Mouse (Mus musculus) layer of hippocampus, adult 9-10 months (tissue): Measurements from ENCODE around the gene Mthfsl.
"Not testable (repeated sequence)": the region's sequence is repeated elsewhere in the genome, so short reads cannot be mapped to it uniquely, and the experiment has no call there.

Experiments
- DNase-seq: peaks from one replicate; pipeline ENCODE4 v3.0.0; 2022; ENCODE audit warnings: low spot score

Mthfsl gene

DNA sequence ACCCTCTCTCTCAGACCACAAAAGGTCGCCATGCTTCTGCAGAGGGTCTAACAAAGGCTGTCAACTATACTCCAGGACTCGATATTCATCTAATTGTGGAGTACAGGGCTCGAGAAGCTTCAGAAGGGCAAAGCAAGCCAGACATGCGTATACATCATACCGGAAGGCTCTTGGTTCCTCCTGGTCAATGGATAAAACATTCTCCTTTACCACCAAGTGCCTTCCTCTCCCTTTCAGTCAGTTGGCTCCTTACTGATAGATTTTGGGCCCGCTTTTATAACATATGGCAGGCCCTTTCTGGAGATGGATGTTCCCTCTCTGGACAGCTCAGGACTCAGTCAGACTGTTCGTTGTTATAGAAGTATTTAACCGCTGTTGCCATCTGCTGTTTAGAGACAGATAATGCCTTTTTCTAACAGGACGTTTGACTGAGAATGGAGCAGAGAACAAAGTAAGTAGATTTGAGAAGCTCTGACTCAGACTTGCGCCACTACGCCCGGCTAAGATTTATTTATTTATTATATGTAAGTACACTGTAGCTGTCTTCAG is at the start of gene Mthfsl:
Mthfsl (minus strand) TSS at position 308 of the 549 bp plus-strand sequence.
- DNase-seq, result peak; percentile 64

DNA sequence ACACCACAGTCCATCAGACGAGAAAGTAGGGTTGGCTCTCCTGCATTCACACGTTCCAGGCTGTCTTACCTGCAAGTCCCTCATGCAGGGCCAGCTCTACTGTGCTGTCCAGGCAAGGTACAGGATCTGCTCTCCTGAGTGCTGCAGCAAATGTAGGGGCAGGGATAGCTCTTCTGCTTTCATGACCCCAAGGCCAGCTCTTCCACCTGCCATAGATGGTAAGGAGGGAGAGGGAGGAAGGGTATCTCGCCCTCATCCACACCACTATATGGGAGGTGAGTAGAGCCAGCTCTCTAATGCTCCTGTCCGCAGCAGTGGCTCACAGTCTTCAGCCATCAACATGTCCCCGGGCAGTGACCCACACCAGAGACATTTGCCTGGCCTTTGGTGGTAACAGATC is 49.4 kb upstream of the Mthfsl start:
- DNase-seq, result not testable (repeated sequence)

- DNase-seq, result peak; percentile 40
These were observed 26.6 kb upstream of the Mthfsl start for GRCm38 (mm10) chr9:88746687-88747086.

GRCm38 (mm10) chr9:88746046-88746445 is 25.9 kb upstream of the Mthfsl start:
- DNase-seq, result not testable (repeated sequence)

- not testable (repeated sequence) for DNase-seq
These were observed 15.2 kb upstream of the Mthfsl start for GRCm38 (mm10) chr9:88735289-88735688.

GRCm38 (mm10) chr9:88733182-88733581 is 13.1 kb upstream of the Mthfsl start:
- DNase-seq, result not testable (repeated sequence)

GRCm38 (mm10) chr9:88732334-88732733 is 12.2 kb upstream of the Mthfsl start:
- not testable (repeated sequence) for DNase-seq

DNA sequence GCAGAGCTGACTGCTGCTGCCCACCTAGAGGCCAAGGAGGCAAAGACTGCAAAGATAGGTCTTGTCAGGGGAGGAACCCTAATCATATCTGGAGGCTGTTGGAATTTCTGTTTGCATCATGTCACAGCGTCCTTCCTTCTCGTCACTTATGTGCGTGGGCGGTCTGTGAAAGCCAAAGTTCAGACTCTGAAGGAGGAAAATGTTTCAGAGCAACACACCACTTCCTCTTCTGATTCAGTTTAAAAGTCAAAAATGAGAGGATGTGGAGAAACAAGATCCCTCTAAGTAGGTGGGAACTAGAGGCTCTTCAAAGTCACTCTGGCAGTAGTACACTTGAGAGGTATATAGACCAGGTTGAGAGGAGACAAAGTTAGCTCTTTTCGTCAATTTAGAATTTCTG is 11.6 kb upstream of the Mthfsl start, which contains the start of gene Bcl2a1d:
Bcl2a1d (minus strand) TSS at position 187 of the 400 bp plus-strand sequence.
- not testable (repeated sequence) for DNase-seq

- not testable (repeated sequence) for DNase-seq
These were observed 8.2 kb upstream of the Mthfsl start for GRCm38 (mm10) chr9:88728311-88728710.

DNA sequence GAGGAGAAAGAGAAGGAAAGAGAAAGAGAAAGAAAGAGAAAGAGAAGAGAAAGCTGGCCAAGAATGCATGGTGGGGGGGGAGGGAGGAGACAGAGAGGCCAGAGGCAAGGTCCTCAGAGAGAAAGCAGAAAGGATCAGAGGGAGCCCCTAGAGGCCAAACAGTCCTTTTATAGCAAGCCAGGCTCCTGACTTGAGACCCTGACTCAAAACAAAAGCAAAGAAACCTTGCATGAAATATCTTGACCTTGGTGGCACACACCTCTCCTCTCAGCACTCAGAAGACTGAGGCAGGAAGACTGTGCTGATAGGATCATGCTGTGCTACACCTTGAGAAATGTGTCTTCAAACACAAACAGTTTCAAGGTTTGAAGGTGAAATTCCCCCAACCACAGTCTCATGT is 1.5 kb upstream of the Mthfsl start:
- not testable (repeated sequence) for DNase-seq

- peak; percentile 31 for DNase-seq
These were observed 799 bp downstream of the Mthfsl start for GRCm38 (mm10) chr9:88719073-88719921.

GRCm38 (mm10) chr9:88718593-88718992 is 1.5 kb downstream of the Mthfsl start:
- not testable (repeated sequence) for DNase-seq

DNA sequence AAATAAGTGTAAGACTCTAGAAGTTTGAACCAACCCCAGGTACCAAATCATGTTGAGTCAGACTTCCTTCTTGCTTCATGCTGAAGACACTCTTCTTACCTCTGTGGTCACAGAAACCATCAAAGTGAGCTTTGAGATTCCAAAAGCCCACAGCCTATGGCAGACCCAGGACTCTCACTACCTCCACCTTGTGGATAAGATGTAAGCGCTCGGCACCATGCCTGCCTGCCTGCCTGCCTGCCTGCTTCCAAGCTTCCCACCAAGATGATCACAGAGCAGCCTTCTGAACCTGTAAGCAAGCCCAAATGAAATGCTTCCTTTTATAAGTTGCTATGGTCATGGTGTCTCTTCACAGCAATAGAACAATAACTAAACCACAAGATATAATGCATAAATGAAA is 2.0 kb downstream of the Mthfsl start:
- not testable (repeated sequence) for DNase-seq

DNA sequence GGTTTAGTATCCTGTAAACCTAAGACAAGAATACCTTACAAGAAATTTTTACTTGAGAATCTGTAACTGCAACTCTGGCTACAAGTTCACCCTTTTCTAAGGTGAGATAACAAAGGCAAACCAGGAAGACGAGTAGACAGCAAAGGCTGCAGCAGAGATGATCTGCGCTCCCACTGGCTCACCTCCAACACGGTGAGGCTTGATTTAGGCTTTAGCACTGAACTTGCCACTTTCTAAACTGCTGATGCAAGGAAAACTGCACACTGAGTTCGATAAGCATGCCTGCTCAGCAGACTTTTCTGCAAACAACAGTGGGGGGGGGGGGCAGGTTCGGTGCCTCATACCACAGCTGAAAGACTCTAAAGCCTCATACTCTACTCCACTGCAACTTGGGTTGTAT is 5.6 kb downstream of the Mthfsl start:
- DNase-seq, result not testable (repeated sequence)

- not testable (repeated sequence) for DNase-seq
These were observed 7.8 kb downstream of the Mthfsl start for GRCm38 (mm10) chr9:88712164-88712749.

DNA sequence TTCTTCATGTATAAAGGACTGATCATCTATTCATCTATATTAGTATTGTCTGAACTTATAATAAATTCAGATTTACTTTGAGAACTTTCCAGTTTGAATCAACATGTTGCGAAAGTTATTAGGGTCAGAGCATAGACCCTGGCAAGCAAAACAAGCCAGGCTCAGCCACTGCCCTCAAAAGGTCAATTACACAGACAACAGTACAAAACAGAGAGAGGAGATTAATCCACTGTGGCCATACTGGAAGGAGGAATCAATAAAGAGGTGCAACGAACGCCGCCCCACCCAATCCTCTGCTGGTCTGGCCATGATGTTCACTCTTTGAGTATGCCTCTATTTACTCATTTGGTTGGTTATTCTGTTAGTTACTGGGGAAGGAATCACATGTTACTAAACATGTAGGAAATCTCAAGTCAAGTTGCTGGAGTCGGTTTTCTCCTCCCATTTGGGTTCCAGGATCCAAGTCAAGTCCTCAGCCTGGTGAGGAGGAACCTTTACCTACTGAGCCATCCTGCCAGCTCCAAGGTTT is 9.1 kb downstream of the Mthfsl start:
- DNase-seq, result not testable (repeated sequence)

DNA sequence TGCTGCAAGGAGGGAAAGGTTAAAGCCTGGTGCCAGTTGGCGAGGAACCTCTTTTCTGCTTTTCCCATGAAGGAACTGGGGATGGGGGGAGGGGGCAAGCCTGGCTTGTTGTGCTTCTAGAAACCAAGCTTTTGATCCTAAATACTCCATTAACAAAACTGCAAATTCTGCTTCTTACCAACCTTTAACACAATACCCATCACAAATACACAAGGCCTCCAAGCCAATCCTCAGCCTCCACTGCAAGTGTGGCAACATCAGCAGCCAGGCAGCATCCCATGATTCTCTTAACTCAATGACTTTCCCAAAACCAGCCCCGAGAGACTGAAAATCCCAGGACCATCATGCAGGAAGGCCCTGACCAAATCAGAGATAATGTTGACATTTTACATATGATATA is 9.7 kb downstream of the Mthfsl start:
- DNase-seq, result not testable (repeated sequence)

GRCm38 (mm10) chr9:88709794-88710193 is 10.3 kb downstream of the Mthfsl start:
- DNase-seq, result peak; percentile 54

DNA sequence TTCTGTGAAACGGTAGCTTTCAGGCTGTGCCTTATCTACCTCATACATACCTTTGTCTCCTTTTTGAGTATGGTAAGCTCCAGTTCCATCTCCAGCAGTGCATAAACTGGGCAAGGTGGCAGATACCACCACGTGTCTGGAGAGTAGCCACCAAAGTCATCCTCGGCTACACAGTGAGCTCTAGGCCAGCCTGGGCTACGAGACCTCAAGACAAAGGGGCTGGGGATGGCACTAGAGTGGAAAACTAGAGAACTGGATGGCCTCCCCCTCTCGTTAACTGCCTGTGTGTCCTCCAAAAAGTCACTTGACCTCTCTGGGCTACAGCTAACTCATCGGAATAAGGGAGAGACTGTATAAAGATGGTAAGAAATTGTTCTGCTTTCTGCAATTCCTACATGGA is 10.8 kb downstream of the Mthfsl start:
- no peak for DNase-seq

- DNase-seq, result no peak
These were observed 13.4 kb downstream of the Mthfsl start for GRCm38 (mm10) chr9:88706700-88707099.

- not testable (repeated sequence) for DNase-seq
These were observed 14.9 kb downstream of the Mthfsl start for GRCm38 (mm10) chr9:88705157-88705556.

GRCm38 (mm10) chr9:88698746-88699145 is 21.4 kb downstream of the Mthfsl start:
- DNase-seq, result not testable (repeated sequence)

- DNase-seq, result not testable (repeated sequence)
These were observed 28.8 kb downstream of the Mthfsl start for GRCm38 (mm10) chr9:88691307-88691706.
